Mouse (Mus musculus) neutrophil, adult 59 days (primary cell): ENCODE results near the gene Cst13. TPM values are rescaled to one million over a fixed set of nuclear protein-coding genes. Genes with fewer than 3 reads are reported as not detected.

Experiments
- total RNA-seq, 2 experiments: library from RNA; stranded (reverse); gene quantifications; 1 replicate in 1 of 2; 2 replicates in 1 of 2; pipeline ENCODE4 v1.2.4; 2023

Cst13 gene
- total RNA-seq, result not detected

DNA sequence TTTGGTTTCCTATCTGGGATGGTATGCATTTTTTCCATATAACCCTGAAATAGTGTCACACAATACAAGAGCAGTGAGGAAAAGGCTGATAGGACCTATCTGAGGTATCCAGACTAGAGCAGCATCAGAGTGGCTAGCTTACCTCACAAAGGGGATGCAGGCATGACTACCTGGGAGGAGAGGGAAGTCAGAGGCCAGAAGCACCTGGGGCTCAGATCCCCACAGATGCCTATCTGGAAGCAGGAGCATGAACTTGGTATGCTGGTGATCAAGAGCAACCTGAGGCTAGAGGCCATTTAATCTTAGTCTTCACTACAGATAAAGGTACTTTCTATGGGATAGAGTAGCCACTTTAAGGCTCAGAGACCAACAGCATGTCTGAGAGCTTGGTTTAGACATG, at the start of gene Cst13:
Cst13 (plus strand) TSS at position 173 of the 400 bp plus-strand sequence.

DNA sequence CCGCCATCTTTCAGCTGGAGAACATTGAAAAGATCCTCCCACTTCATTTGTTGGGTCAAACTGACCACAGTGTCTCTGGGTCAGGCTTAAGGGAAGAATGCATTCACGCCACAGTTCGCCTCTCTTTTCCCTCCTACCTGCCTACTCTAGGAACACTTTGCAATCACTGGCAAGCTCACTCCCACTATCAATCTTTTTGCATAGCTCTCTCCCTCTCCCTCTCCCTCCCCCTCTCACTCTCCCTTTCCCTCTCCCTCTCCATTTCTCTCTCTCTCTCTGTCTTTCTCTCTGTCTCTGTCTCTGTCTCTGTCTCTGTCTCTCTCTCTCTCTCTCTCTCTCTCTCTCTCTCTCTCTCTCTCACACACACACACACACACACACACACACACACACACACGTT, 48.5 kb upstream of the Cst13 start, which contains the start of gene Cst11:
Cst11 (minus strand) TSS at position 101 of the 400 bp plus-strand sequence.

DNA sequence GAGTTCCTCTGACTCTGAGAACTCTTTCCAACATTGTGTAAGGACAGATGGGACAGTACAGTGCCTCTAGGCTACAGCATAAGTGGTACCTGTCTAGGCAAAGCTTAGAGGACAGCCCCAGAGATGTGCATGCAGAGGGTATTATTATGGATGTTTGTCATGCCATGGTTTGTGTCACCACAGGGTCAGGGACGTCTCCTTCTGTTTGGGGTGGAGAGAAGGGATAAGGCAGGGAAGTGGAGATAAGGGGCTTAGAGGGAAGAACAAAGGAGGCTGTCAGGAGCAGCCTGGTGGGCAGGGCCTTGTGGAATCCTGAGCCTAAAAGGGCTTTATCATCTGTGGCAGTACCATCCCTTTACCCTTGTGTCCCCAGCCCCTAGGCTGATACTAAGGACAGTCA, 38.2 kb upstream of the Cst13 start, which contains the start of gene 8030411F24Rik:
8030411F24Rik (plus strand) TSS at position 301 of the 400 bp plus-strand sequence.

DNA sequence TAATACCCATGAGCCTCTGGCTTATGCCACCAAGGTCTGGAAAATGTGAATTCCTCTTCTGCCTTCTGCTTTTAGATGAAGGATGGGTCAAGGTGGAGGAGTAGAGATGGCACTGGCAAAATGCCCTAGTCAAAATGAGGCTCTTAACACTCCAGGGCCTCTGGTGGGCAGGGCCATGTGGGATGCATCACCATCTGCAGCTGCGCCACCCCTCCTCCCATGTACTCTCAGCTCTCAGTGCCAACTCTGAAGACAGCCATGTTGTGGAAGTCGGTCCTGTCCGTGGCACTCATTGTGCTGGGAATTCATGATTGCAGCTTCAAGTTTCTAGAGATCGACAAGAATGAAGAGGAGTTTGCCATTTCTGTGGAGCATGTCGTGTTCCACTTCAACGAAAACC, 30.7 kb upstream of the Cst13 start, which contains the start of gene Cst12:
Cst12 (plus strand) TSS at position 220 of the 400 bp plus-strand sequence.

DNA sequence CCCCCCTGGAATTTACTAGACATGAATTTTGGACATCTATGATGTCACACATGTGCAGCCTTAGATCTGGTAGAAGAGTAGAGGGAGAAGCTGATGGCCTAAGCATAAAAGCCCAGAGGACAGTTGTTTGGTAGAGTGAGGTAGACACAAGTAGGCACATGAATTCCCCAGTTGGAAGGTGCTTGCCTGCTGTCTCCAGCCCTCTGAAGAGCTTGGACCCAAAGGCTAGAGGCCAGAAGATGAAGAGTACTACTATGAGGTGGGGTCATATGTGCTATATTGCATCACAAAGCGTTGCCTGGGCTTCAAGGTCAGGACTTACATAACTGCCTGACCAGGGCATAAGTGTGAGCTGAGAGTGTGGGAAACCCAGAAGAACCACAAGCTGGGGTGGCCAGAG, 21.4 kb upstream of the Cst13 start, which contains the start of gene Cst8:
Cst8 (plus strand) TSS at position 301 of the 400 bp plus-strand sequence.

DNA sequence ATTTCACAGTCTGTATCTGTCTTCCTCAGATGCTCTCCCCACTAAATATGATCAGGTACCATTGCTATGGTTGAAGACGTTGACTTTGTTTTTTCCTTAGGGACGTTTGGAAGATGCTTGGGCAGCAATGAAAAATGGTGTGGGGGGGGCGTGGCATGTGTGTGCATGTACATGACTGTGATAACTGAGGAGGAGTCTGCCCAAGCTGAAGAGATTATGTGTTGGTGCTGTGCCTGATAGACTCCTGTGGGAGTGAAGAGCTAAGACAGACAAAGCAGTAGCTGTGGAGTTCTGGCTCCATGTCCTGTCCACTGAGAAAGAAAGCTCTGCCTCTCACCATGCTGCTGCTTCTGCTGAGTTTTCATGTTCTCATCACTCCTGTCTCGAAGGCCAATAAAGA, 15.0 kb downstream of the Cst13 start, which contains the start of gene Cst9:
Cst9 (plus strand) TSS at position 236 of the 400 bp plus-strand sequence.

DNA sequence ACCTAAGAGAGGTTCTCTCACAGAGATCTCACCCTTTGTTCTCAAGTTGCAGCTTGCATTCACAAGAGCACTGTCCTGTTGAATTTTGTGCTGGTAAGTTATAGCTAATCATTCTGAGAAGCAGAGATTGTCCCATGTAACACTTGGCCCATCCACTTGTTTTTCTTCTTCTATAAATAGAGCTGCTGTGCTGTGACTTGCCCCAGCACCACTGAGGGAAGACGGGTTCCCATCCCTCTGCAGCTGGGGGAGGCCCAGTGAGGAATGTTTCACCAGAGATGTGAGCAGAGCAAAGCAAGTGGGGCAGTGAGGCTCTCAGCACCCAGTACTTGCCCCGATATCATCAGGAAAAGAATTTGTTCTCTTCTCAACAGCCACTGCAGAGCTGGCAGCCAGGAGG, 45.1 kb downstream of the Cst13 start, which contains the start of gene 9230104L09Rik:
9230104L09Rik (minus strand) TSS at position 73 of the 400 bp plus-strand sequence.

DNA sequence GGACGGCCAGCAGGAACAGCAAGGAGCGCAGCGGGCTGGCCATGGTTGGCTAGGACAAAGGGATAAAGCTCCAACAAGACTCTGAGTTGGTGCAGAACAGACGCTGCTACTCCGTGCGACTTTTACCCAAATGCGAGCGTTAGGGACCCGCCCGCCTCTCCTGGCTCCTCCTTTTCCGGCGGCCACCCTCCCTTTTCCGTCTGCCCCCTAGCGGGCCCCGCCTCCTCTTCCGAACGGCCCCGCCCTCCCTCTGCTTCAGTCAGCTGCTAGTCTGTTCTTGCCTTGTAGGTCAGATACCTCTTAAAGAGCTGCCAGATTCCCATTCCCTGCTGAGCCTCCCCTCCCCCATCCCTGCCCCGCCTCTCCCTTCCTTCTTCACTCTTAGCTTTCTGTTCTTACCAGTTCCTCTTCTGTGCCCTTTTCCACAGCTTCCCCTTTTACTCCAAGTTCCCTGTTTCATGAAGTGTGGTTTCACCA, 55.5 kb downstream of the Cst13 start, which contains the start of gene Cst3:
Cst3 (minus strand) TSS at position 358 of the 477 bp plus-strand sequence.

Other genes with a start within 250 kb of the Cst13 start
- gene Nxt1, start 147.5 kb upstream of the Cst13 start, total RNA-seq, result 10 to 100 TPM; 23.6 to 26.9 TPM
- 10 to 100 TPM; 14.7 to 15.3 TPM for gene Gzf1, start 139.1 kb upstream of the Cst13 start, total RNA-seq
- 1 to 10 TPM; 1.4 to 1.9 TPM for gene Napb, start 87.6 kb upstream of the Cst13 start, total RNA-seq
- not detected for gene Cstl1, start 69.7 kb upstream of the Cst13 start, total RNA-seq
- not detected for gene Cst11, start 48.6 kb upstream of the Cst13 start, total RNA-seq
- not detected for gene 8030411F24Rik, start 38.1 kb upstream of the Cst13 start, total RNA-seq
- gene Cst12, start 30.7 kb upstream of the Cst13 start, total RNA-seq, result not detected
- not detected for gene Cst8, start 21.3 kb upstream of the Cst13 start, total RNA-seq
- gene Cst9, start 15.1 kb downstream of the Cst13 start, total RNA-seq, result not detected
- gene 9230104L09Rik, start 45.0 kb downstream of the Cst13 start, total RNA-seq, result not detected
- 100 to 1,000 TPM; 582 to 646 TPM for gene Cst3, start 55.6 kb downstream of the Cst13 start, total RNA-seq
- gene Gm1330, start 183.2 kb downstream of the Cst13 start, total RNA-seq, result not detected
- gene Gm10750, start 197.2 kb downstream of the Cst13 start, total RNA-seq, result not detected